Mouse (Mus musculus) Patski (cell line): ENCODE results near the gene Hes5. TPM values are rescaled to one million over a fixed set of nuclear protein-coding genes. Genes with fewer than 3 reads are reported as not detected.

ENCODE experiments used
- ATAC-seq: fragments of 100-300 bp; one replicate; pipeline ENCODE4 v1.8.0; 2021
- CTCF ChIA-PET: fragments of 350-600 bp; sonication (Branson Sonifier 250); formaldehyde crosslinking; loops from one replicate; lab custom pipeline; 2022; ENCODE audit warnings: inconsistent platforms; lab: Charles Lee
- POLR2A ChIA-PET: fragments of 350-600 bp; sonication (Branson Sonifier 250); formaldehyde crosslinking; loops from one replicate; lab custom pipeline; 2022; ENCODE audit warnings: antibody characterized with exemption, inconsistent platforms; lab: Charles Lee
- DNase-seq: peaks from one replicate; pipeline ENCODE4 v3.0.0-alpha.2; 2011; ENCODE audit warnings: low read depth, low spot score
- H3K27me3 ChIP-seq: fragments of 371-371 bp; one replicate; pipeline ENCODE4 v1.5.1; 2021
- CTCF ChIP-seq: fragments of 100-300 bp; IDR thresholded peaks from one replicate; pipeline ENCODE4 v1.5.1; 2021
- in situ Hi-C: fragments of 300-500 bp; cut with MboI; formaldehyde crosslinking; loops from 3 replicates; pipeline ENCODE4 v1.11.1; 2018; ENCODE audit warnings: low pct_unique_long_range_greater_than_20kb, mixed read lengths
- polyA plus RNA-seq: library from polyadenylated mRNA; unstranded; gene quantifications from one replicate; pipeline ENCODE4 v1.2.3, GENCODE M21; 2021

Hes5 gene
- polyA plus RNA-seq, 1 experiment from 2014 or later = not detected

- CTCF ChIA-PET = no interaction called here
- no peak for ATAC-seq
These were observed 32.8 kb upstream of the Hes5 start for GRCm38 (mm10) chr4:154927899-154928337.

GRCm38 (mm10) chr4:154928395-154929087 is 32.2 kb upstream of the Hes5 start, which contains the start of gene Tnfrsf14:
Gene Tnfrsf14, minus strand, starts transcription at chr4:154928563.
- in situ Hi-C loops = no loop called here
- ChIA-PET CTCF (interaction anchor here (1.4 kb wide), 1 partner anchor 10 kb away, joined by 3 read pairs; no protein-coding TSS in a partner anchor), POLR2A (no interaction called here)
- ATAC-seq (no peak), DNase-seq (no peak)
- TF ChIP-seq CTCF = no peak
- H3K27me3 ChIP-seq = no peaks in the 10 kb centered on the region

More at GRCm38 (mm10) chr4:154927899-154928337, 32.8 kb upstream of the Hes5 start:
- no peak for TF ChIP-seq CTCF
- POLR2A ChIA-PET = no interaction called here
- no peaks in the 10 kb centered on the region for H3K27me3 ChIP-seq
- in situ Hi-C loops = no loop called here
- no peak for DNase-seq

GRCm38 (mm10) chr4:154929088-154929660 is 31.5 kb upstream of the Hes5 start:
- no peak for DNase-seq
- no peak for TF ChIP-seq CTCF
- ChIA-PET CTCF (interaction anchor here (1.4 kb wide), 1 partner anchor 9 kb away, joined by 3 read pairs; no protein-coding TSS in a partner anchor), POLR2A (no interaction called here)
- in situ Hi-C loops = no loop called here
- no peak for ATAC-seq
- no peaks in the 10 kb centered on the region for H3K27me3 ChIP-seq

- no peak for DNase-seq
- no peak for TF ChIP-seq CTCF
- in situ Hi-C loops = no loop called here
- ChIA-PET CTCF (no interaction called here), POLR2A (no interaction called here)
- ATAC-seq = no peak
- H3K27me3 ChIP-seq = peaks cover 9% of the 10 kb centered on the region
These were observed 27.3 kb upstream of the Hes5 start for GRCm38 (mm10) chr4:154933306-154933907.

- in situ Hi-C loops = no loop called here
- peaks cover 9% of the 10 kb centered on the region for H3K27me3 ChIP-seq
- CTCF ChIA-PET = no interaction called here
- POLR2A ChIA-PET = no interaction called here
- TF ChIP-seq CTCF = no peak
- ATAC-seq = no peak
- DNase-seq = no peak
These were observed 25.9 kb upstream of the Hes5 start for GRCm38 (mm10) chr4:154934800-154935199.

GRCm38 (mm10) chr4:154935788-154936187 is 24.9 kb upstream of the Hes5 start:
- peaks cover 9% of the 10 kb centered on the region for H3K27me3 ChIP-seq
- ChIA-PET POLR2A (no interaction called here), CTCF (interaction anchor here (1.5 kb wide), 1 partner anchor 14 kb away, joined by 5 read pairs; no protein-coding TSS in a partner anchor)
- in situ Hi-C loops = no loop called here
- ATAC-seq (no peak), DNase-seq (no peak)
- no peak for TF ChIP-seq CTCF

GRCm38 (mm10) chr4:154936542-154937255 is 24.0 kb upstream of the Hes5 start:
- ChIA-PET POLR2A (interaction anchor here (0.9 kb wide), 1 partner anchor 27 kb away, joined by 3 read pairs; the partner anchor contains the start of gene Pank4), CTCF (interaction anchor here (1.5 kb wide), 1 partner anchor 15 kb away, joined by 5 read pairs; no protein-coding TSS in a partner anchor)
- ATAC-seq (no peak), DNase-seq (no peak)
- in situ Hi-C loops = no loop called here
- H3K27me3 ChIP-seq = peaks cover 12% of the 10 kb centered on the region
- no peak for TF ChIP-seq CTCF

GRCm38 (mm10) chr4:154937746-154938145 is 23.0 kb upstream of the Hes5 start:
- ChIA-PET CTCF (interaction anchor here (1.2 kb wide), 1 partner anchor 8 kb away, joined by 3 read pairs; no protein-coding TSS in a partner anchor), POLR2A (interaction anchor here (0.6 kb wide), 2 partner anchors 10 to 35 kb away, joined by 3 to 4 read pairs; no protein-coding TSS in a partner anchor)
- TF ChIP-seq CTCF = no peak
- H3K27me3 ChIP-seq = peaks cover 12% of the 10 kb centered on the region
- DNase-seq (no peak), ATAC-seq (no peak)
- in situ Hi-C loops = no loop called here

- H3K27me3 ChIP-seq = peaks cover 12% of the 10 kb centered on the region
- CTCF ChIA-PET = no interaction called here
- no peak for DNase-seq
- ATAC-seq = no peak
- TF ChIP-seq CTCF = no peak
- POLR2A ChIA-PET = no interaction called here
- in situ Hi-C loops = loop anchor here (5.0 kb wide), 1 partner anchor 63 kb away; no protein-coding TSS in a partner anchor
These were observed 20.6 kb upstream of the Hes5 start for GRCm38 (mm10) chr4:154940156-154940555.

- DNase-seq (no peak), ATAC-seq (no peak)
- H3K27me3 ChIP-seq = peaks cover 9% of the 10 kb centered on the region
- ChIA-PET CTCF (interaction anchor here (2.4 kb wide), 1 partner anchor 124 kb away, joined by 6 read pairs; no protein-coding TSS in a partner anchor), POLR2A (no interaction called here)
- in situ Hi-C loops = loop anchor here (5.0 kb wide), 1 partner anchor 65 kb away; no protein-coding TSS in a partner anchor
- TF ChIP-seq CTCF = no peak
These were observed 18.9 kb upstream of the Hes5 start for GRCm38 (mm10) chr4:154941831-154942230.
